Mouse (Mus musculus) brown adipose tissue, adult 24 weeks (tissue): ENCODE data around the gene Fam163b. TPM values are rescaled to one million over a fixed set of nuclear protein-coding genes. Genes with fewer than 3 reads are reported as not detected.
A peak's percentile ranks its signal among the peaks of the same experiment; 100 is the strongest.

Experiments
- H3K27ac ChIP-seq: fragments of 200-500 bp; replicated peaks from 2 replicates; pipeline ENCODE4 v1.5.1; 2012; ENCODE audit warnings: low read depth, mild to moderate bottlenecking, low read length
- H3K4me1 ChIP-seq: fragments of 200-500 bp; 2 replicates; pipeline ENCODE4 v1.6.1; 2012; ENCODE audit warnings: low read length, mixed read lengths; ENCODE audit not compliant: control insufficient read depth, insufficient read depth, insufficient read length
- H3K4me3 ChIP-seq: fragments of 200-500 bp; 2 replicates; pipeline ENCODE4 v1.5.1; 2012; ENCODE audit warnings: low read depth, mild to moderate bottlenecking, low read length, moderate library complexity; ENCODE audit not compliant: insufficient read depth
- polyA plus RNA-seq: library from polyadenylated mRNA; stranded (reverse); fragments of >200 nt; gene quantifications from 2 replicates; pipeline ENCODE4 v1.2.4, GENCODE M21; 2012; ENCODE audit not compliant: missing spikeins, insufficient read depth, insufficient read length

The Fam163b gene
- polyA plus RNA-seq, 1 experiment, result not detected

DNA sequence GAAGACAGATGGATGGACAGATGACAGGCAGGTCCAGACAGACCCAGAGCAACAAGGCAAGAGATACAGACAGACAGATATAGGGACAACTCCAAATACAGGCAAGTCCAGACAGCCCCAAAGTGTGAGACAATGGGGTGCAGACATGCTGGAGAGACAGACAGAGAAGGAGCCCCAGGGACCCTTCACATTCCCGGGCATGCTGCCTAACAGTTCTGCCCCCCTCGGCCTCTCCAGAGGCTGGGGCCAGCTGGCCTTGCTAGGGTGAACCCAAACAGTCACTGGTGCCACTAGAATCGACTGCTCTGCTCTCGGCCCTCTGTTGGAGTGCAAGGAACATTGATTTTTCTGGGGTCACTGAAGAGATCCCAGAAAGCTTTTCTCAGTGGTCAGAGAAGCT is 23.8 kb downstream of the Fam163b start:
- no peak overlapping the region for H3K27ac ChIP-seq
- no peak overlapping the region for H3K4me3 ChIP-seq
- peaks cover 18% of the 10 kb centered on the region for H3K4me1 ChIP-seq

DNA sequence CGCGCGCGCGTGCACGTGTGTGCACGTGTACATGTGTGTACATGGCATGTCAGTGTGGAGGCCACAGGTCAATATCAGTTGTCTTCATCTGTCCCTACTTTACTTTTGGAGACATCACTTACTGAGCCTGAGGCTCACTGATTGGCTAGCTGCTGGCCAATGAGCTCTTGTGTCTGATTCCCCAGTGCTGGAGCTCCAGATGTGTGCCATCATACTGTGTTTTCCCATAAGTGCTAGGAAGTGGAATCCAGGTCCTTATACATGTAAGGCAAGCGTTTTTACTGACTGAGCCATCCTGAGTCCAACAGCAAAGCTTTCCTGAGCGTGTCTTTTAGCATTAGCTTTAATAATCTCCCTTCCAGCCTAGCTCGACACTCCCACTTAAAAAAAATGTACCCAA is 28.1 kb downstream of the Fam163b start:
- no peak overlapping the region for H3K27ac ChIP-seq
- H3K4me1 ChIP-seq, result peaks cover under 1% of the 10 kb centered on the region
- H3K4me3 ChIP-seq, result no peak overlapping the region

DNA sequence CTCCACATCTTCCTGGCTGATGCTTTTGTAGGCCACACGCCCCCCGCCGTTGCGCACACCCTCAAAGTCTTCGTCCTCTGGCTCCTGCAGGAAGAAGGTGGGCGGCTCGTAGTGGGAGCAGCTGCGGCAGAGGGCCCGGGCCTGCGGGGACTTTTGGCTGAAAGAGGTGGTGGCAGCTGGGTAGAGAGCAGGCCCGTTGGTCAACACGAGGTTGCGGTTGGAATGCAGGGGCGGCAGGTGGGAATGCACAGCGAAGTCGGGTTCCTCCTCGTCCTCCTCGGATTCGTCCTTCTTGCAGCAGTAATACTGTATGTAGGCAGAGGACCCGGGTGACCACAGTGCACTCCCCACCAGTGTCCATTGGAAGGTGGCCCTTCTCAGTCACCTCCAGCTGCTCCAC is 29.7 kb downstream of the Fam163b start:
- Histone ChIP-seq H3K4me1 (no peaks in the 10 kb centered on the region), H3K4me3 (no peak overlapping the region), H3K27ac (no peak overlapping the region)

DNA sequence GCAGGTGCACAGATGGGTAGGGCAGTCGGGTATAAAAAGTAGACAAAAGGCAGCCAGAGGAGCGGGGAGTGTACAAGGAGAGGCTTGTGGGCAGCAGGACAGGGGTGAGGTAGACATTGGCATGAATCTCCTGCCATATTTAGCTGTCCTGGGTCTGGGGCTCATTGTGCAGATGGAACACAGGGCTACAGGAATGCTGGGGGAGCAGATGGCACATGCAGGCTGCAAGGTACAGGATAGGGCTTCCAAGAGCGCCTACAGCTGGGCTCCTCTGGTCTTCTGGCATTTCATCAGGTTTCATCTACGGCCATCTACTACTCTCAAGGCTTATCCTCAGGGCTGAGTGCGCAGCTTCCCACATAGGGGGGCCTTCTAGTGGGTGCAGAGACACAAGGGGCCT is 33.2 kb downstream of the Fam163b start:
- no peak overlapping the region for H3K4me3 ChIP-seq

DNA sequence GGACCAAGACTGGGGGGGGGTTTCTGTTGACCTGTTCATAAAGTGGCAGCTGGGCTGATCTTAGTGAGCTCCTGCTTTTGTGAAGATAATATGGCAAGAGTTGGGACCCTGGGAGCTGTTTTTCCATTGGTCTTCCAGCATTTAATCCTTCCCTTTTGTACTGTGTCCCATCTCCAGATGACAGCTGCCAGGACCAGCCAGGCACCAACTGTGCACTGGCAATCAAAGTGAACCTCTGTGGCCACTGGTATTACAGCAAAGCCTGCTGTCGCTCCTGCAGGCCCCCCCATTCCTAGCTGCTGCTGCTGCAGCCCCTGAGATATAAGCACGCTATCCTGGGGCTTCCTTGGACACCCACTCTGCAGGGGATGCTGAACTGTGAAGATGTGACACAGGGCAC is 34.1 kb downstream of the Fam163b start:
- Histone ChIP-seq H3K27ac (no peak overlapping the region), H3K4me3 (no peak overlapping the region), H3K4me1 (no peaks in the 10 kb centered on the region)

More for the DNA sequence above, 33.2 kb downstream of the Fam163b start:
- Histone ChIP-seq H3K4me1 (no peaks in the 10 kb centered on the region), H3K27ac (no peak overlapping the region)

DNA sequence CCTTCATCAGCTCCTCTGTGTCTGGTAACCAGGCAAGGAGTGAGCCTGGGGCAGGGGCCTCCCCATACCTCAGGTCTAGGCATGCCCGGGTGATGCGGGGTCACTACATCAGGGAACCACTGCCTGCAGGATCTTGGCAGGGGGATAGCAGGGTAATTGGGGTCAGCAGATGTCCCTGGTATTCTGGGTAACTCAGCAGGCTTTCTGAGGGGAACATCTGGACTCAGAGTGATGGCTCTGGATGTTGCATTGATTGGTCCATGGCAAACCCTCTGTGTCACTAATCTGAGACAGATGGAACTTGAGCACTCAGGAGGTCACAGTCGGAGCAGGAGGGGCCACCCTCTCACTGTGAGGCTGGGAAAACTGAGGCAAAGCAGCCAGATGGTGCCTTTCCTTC is 35.5 kb downstream of the Fam163b start:
- Histone ChIP-seq H3K4me1 (no peaks in the 10 kb centered on the region), H3K27ac (no peak overlapping the region)

DNA sequence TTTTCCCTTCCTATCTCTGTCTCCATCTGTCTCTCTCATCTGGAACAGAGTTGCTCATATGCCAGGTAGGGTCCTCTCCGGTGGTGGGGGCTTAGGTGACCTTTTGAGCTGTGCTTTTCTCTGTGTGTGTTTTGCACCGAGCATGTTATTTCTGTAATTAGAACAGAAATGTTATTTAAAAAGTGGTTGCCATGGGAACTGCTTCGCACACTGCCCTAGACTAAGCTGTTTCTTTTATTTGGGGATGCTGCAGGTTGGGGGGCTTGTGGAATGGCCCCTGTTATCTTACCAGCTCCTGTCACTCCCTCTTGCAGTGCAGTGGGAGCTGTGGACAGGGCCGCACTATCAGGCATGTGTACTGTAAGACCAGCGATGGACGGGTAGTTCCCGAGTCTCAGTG is 38.7 kb downstream of the Fam163b start:
- H3K27ac ChIP-seq, result no peak overlapping the region
- no peak overlapping the region for H3K4me3 ChIP-seq
- H3K4me1 ChIP-seq, result no peaks in the 10 kb centered on the region

More for the DNA sequence above, 35.5 kb downstream of the Fam163b start:
- H3K4me3 ChIP-seq, result no peak overlapping the region

DNA sequence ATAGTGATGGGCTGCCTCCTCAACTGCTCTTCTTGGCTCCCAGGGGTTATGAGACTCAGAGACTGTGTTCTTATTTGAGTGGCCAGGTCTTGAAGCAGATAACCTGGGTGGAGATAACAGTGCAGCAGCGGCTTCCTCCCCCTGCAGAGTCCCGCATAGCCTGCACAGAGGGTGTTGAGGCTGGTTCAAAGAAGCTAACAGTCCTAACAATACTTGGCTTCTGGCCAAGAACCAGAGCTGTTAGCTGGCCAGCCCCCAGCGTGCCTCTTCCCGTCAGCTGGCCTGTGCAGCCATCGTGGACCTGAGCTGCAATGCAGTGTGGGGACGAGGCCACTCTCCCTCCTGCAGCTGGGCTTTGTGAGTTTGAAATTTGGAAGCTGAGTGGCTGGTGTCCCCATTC is 44.5 kb downstream of the Fam163b start:
- Histone ChIP-seq H3K4me3 (no peak overlapping the region), H3K27ac (no peak overlapping the region), H3K4me1 (peaks cover 2% of the 10 kb centered on the region)

DNA sequence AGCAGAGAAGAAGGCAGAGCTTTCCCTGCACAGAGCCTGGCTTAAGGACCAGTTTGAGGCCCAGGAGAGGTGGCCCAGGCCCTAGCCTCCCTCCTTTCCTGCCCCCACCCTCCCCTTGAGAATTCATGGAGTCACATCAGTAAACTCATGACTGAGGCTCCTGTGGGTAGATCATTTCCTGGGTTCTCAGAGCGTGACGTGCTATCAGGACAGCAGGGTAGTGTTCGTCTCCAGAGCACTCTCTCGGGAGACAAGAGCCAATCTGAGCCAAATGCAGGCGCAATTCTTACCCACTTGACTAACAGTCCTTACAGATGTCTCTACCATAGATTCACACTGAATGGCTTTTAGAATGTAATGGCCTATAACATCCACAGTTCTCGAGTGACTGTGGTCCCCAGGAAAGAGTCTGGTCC is 45.0 kb downstream of the Fam163b start:
- Histone ChIP-seq H3K4me1 (peaks cover 2% of the 10 kb centered on the region), H3K4me3 (no peak overlapping the region), H3K27ac (no peak overlapping the region)

DNA sequence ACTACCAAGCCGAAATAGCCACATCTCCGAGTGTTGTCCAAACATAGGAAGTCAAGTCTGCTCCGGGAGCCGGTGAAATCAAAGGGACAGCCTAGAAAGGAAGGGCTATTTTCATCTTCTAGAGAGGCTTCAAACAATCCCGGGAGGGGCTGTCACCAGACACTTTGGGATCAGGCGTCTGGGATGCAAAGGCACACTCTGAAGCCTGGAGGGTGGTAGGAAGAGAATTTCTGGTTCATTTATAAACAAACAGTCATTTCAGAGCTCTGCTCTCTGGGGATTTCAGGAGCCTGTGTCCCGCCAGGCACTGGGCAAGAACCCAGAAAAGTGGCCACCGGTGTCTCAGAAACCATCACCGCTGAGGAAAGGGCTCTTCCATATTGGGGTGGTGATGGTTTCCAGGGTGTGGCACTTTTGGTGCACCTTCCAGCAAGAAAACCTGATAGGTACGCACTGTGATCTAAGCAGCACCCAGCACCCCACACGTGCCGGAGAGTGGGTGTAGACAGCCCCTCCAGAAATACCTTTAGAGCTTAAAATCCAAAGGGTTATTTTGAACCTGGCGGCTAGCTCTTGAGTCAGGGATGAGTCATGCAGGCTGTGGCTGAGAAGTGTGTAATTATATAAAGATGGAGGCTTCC is 45.8 kb downstream of the Fam163b start:
- Histone ChIP-seq H3K4me3 (no peak overlapping the region), H3K27ac (no peak overlapping the region)

DNA sequence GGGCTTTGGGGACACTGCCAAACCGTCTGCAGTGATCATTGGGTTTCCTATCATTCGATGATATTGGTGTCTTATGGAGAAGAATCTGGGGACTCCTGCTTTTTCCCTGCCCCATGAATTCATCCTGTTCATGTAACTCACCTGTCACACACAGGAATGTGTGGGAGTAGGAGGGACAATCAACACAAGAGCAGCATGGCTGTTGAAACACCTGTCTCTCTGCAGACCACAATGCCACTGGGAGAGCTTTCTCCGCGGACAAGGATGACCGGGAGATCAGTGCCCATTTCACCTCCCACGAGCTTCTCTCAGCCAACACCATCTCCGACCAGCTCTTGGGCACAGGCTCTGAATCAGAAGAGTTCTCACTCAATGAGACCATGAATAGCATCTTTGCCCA is 47.1 kb downstream of the Fam163b start:
- Histone ChIP-seq H3K4me1 (peaks cover 2% of the 10 kb centered on the region), H3K27ac (no peak overlapping the region), H3K4me3 (no peak overlapping the region)

More for the DNA sequence above, 45.8 kb downstream of the Fam163b start:
- peaks cover 2% of the 10 kb centered on the region for H3K4me1 ChIP-seq

DNA sequence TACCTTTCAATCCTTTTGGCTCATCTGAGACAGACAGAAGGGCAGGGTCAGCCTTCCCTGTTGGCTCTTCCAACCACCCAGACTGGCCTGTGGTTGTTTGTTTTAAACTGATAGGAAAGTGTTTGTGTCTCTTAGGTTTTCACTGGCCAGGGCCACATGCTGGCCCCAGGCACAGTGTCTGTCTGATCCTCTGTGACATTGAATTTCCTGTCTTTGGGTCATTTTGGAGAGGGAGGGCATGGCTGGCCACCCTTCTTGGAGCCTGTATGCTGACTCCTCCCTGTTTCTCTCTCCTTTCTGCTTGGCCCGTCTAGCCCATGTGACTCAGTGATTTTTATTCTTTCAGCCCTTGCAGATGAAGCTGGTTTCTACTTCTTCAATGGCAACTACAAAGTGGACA is 53.1 kb downstream of the Fam163b start:
- Histone ChIP-seq H3K4me1 (peaks cover 9% of the 10 kb centered on the region; the same call in 1 of the 2 replicates), H3K27ac (no peak overlapping the region)

DNA sequence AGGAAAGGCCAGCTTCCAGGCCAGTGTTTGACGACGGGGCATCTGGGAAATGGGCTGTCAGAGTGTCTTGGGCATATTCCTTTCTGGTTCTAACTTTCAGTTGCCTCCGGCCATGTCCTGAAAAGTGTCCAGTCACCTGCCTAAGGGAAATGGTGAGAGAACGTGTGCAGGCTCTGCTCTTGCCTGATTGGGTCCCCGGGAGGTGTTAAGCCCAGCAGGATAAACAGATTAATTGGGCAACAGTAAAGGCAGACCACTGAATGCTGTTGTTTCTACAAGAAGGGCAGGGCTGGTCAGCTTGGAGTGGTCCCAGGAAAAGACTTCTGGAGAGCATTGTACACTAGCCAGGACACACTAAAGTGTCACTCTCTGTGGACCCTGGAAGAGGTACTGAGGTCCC is 53.6 kb downstream of the Fam163b start:
- H3K4me3 ChIP-seq, result no peak overlapping the region
- H3K27ac ChIP-seq, result peak overlapping the region; percentile 39; the same call in 1 of the 2 replicates
- H3K4me1 ChIP-seq, result peaks cover 9% of the 10 kb centered on the region; the same call in 1 of the 2 replicates

More for the DNA sequence above, 53.1 kb downstream of the Fam163b start:
- H3K4me3 ChIP-seq, result no peak overlapping the region

DNA sequence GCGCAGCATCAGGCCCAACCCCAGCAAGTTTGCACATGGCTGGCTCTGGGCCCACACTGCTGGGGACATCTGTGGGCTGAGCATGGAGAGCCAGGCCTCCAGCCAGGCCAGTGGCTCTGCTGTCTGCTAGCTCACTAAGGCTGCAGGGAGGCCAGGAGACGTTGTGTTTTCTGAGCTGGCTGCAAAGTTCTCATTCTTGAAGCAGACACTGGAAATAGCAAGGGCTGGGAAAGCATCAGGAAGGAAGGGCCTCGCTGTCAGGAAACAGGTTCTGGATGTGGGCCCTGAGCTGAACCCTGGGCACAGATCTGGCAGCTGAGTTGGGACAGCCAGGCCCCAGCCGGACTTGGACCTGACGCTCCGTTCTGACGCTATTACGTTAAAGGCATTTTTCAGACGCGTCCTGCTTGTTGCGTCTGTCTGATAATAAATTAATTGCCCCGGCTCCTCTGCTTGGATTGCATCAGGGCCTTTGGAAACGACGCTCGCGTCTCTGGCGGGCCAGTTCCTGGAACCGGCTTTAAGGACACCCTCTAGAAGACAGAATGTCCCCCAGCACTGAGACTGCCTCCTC is 54.1 kb downstream of the Fam163b start:
- Histone ChIP-seq H3K4me1 (peaks cover 9% of the 10 kb centered on the region; the same call in 1 of the 2 replicates), H3K27ac (peak overlapping the region; percentile 39; the same call in 1 of the 2 replicates), H3K4me3 (no peak overlapping the region)

DNA sequence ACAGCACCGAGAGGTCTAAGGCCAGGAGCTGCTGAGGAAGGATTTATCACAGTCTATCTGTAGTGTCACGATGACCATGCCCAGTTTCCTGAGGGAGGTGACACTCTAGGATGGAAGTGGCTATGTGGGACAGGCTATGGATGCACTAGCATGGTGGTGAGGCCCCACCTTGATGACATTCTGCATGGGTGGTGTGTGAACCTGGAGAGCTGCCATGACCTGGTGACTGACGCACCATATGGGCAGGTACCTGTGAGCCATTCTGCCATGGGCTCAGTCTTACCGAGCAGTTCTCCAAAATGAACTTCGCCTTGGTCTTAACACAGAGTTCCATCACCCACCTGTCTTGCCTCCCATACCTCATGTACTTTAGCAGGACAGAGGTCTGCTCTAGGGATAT is 54.7 kb downstream of the Fam163b start:
- Histone ChIP-seq H3K4me1 (peaks cover 9% of the 10 kb centered on the region; the same call in 1 of the 2 replicates), H3K27ac (no peak overlapping the region), H3K4me3 (no peak overlapping the region)

DNA sequence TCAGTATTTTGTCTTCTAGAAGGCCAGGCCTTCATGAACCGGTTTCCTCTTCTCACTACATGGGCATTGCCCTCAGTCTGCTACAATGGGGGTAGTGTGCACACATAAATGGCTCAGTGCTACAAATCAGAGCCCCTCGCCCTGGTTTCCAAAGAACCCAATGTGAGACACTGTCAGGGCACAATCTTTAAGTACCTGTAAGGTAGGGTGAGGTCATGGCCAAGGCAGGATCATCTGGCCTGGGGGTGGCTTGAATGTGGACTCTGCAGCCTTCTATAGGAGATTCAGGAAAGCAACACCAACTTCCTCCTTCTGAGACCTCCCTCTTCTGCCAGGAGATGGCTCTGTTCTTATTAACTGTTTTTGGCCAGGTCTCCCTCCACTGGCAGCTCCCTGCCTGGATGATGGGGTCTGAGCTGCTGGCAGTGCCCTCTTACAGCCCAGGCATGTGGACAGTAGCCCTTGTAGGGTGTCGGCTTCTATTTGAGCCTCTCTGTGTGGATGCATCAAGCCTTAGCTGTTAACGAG is 55.7 kb downstream of the Fam163b start:
- Histone ChIP-seq H3K4me1 (peaks cover 9% of the 10 kb centered on the region; the same call in 1 of the 2 replicates), H3K27ac (no peak overlapping the region)

More for the DNA sequence above, 55.7 kb downstream of the Fam163b start:
- no peak overlapping the region for H3K4me3 ChIP-seq
